Mouse (Mus musculus): ENCODE measurements around the gene Snx9. TPM values are rescaled to one million over a fixed set of nuclear protein-coding genes. Genes with fewer than 3 reads are reported as not detected.

Snx9 gene
- polyA plus RNA-seq, 1 experiment from 2014 or later: 91.4 TPM

DNA sequence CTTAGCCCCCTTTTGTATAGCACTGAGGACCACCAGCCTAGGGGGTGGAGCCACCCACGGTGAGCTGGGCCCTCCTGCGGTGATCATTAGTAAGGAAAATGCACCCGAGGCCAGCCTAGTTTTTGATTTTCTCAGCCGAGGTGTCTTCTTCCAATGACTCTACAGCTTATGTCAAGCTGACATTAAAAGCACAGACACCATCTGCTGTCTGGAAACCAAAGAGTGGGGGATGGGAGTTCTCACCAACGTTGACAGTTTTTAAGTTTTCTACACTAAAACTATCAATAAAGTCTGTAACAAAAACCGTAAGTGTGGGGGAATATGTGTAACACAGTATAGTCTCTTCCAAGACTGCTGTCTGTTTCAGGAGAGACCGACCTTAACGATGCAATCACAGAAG lies 83.1 kb downstream of the Snx9 start:
- Histone ChIP-seq H3K36me3 (ENCODE audit: control insufficient read depth, insufficient read depth) (peaks cover 92% of the 10 kb centered on the region), H3K4me3 (ENCODE audit: low read depth, low read length) (no peak overlapping the region), H3K9ac (ENCODE audit: low read depth, low read length) (no peak overlapping the region), H3K27me3 (replicated peaks; ENCODE audit: control insufficient read depth, insufficient read depth, low read length) (no peaks in the 10 kb centered on the region), H3K4me1 (replicated peaks; ENCODE audit: control insufficient read depth, insufficient read depth, low read length) (no peaks in the 10 kb centered on the region), H3K4me2 (replicated peaks; ENCODE audit: low read depth) (no peak overlapping the region), H3K27ac (ENCODE audit: low read depth, low read length) (no peak overlapping the region), H3K9me3 (ENCODE audit: control insufficient read depth) (no peaks in the 10 kb centered on the region)
- 78% methylated on average over 8 of the region's 8 CpGs for WGBS
- no peak for ATAC-seq
- no peak for TF ChIP-seq CTCF (IDR thresholded peaks at IDR 0.05; ENCODE audit: low read depth)

DNA sequence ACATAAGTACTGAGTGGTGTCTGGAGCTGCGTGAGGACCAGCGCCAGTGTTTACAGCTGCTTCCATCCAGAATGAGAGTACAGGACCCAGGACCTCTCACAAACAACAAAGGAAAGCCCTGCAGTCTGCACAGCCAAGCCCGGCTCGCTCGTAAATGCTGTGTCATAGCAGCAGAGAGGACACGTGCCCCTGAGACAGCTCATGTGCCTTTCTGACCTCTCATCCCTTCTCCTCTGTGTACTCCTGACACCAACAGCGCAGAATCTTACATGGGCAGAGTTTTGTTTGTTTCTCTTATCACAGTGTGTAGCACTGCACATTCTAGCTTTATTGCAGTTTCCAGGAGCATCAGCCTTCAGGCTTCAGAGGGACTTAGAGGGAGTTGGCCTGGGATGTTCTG lies 85.6 kb downstream of the Snx9 start:
- no peaks in the 10 kb centered on the region for H3K9me3 ChIP-seq (ENCODE audit: control insufficient read depth)
- H3K27ac ChIP-seq (ENCODE audit: low read depth, low read length): 0 out of 2 replicates have a peak overlapping the region, but pooled peaks have one; percentile 46
- peak; percentile 83 for ATAC-seq
- no peak for TF ChIP-seq CTCF (IDR thresholded peaks at IDR 0.05; ENCODE audit: low read depth)
- no peak overlapping the region for H3K9ac ChIP-seq (ENCODE audit: low read depth, low read length)
- no peaks in the 10 kb centered on the region for H3K4me1 ChIP-seq (replicated peaks; ENCODE audit: control insufficient read depth, insufficient read depth, low read length)
- H3K27me3 ChIP-seq (replicated peaks; ENCODE audit: control insufficient read depth, insufficient read depth, low read length): no peaks in the 10 kb centered on the region
- 40% methylated on average over 7 of the region's 7 CpGs for WGBS
- no peak overlapping the region for H3K4me2 ChIP-seq (replicated peaks; ENCODE audit: low read depth)
- H3K36me3 ChIP-seq (ENCODE audit: control insufficient read depth, insufficient read depth): peaks cover 87% of the 10 kb centered on the region
- H3K4me3 ChIP-seq (ENCODE audit: low read depth, low read length): no peak overlapping the region

DNA sequence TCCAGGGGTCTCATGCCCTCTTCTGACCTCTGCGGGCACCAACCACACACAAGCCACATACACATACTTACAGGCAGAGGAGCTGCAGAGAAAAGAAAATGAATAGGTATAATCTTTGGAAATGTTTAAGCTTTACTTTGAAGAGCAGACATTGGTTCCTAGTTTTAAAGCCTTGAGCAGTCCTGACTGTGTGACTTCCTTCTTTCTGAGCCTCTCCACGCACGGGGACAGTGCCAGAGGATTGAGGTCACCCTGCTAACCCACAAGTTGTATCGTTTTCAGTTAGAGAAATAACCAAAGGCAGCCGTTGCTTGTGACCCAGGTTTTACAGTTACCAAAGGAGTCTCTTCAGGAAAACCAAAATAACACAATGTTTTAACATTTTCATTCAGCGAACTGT lies 87.9 kb downstream of the Snx9 start:
- no peak for TF ChIP-seq CTCF (IDR thresholded peaks at IDR 0.05; ENCODE audit: low read depth)
- Histone ChIP-seq H3K4me2 (replicated peaks; ENCODE audit: low read depth) (no peak overlapping the region), H3K9me3 (ENCODE audit: control insufficient read depth) (no peaks in the 10 kb centered on the region), H3K27me3 (replicated peaks; ENCODE audit: control insufficient read depth, insufficient read depth, low read length) (no peaks in the 10 kb centered on the region), H3K4me1 (replicated peaks; ENCODE audit: control insufficient read depth, insufficient read depth, low read length) (no peaks in the 10 kb centered on the region), H3K27ac (ENCODE audit: low read depth, low read length) (no peak overlapping the region), H3K9ac (ENCODE audit: low read depth, low read length) (no peak overlapping the region), H3K36me3 (ENCODE audit: control insufficient read depth, insufficient read depth) (peaks cover 69% of the 10 kb centered on the region), H3K4me3 (ENCODE audit: low read depth, low read length) (no peak overlapping the region)
- no peak for ATAC-seq
- 86% methylated on average over 6 of the region's 6 CpGs for WGBS

DNA sequence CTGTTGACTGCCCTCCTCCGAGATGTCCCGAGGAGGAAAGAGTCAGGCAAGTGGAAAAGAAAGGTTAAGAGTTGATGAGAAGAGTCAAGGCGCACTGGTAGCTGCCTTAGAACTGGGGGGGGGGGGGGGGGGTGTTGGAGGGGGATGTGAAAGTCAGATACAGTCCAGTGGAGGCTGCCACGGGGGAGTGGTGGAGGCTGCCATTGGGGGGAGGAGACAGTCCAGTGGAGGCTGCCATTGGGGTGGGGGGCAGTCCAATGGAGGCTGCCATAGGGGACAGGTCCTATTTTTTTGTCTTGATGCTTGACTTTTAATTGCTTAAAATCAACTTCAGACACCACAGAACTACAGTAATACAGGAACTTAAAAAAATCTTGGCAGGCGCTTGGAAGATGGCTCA lies 91.0 kb downstream of the Snx9 start:
- Histone ChIP-seq H3K4me2 (replicated peaks; ENCODE audit: low read depth) (no peak overlapping the region), H3K4me3 (ENCODE audit: low read depth, low read length) (no peak overlapping the region), H3K27ac (ENCODE audit: low read depth, low read length) (no peak overlapping the region), H3K36me3 (ENCODE audit: control insufficient read depth, insufficient read depth) (peaks cover 40% of the 10 kb centered on the region), H3K27me3 (replicated peaks; ENCODE audit: control insufficient read depth, insufficient read depth, low read length) (no peaks in the 10 kb centered on the region), H3K9ac (ENCODE audit: low read depth, low read length) (no peak overlapping the region), H3K9me3 (ENCODE audit: control insufficient read depth) (no peaks in the 10 kb centered on the region), H3K4me1 (replicated peaks; ENCODE audit: control insufficient read depth, insufficient read depth, low read length) (peaks cover 6% of the 10 kb centered on the region; the same call in 1 of the 2 replicates)
- no peak for TF ChIP-seq CTCF (IDR thresholded peaks at IDR 0.05; ENCODE audit: low read depth)
- ATAC-seq: no peak
- 73% methylated on average over 4 of the region's 5 CpGs for WGBS

DNA sequence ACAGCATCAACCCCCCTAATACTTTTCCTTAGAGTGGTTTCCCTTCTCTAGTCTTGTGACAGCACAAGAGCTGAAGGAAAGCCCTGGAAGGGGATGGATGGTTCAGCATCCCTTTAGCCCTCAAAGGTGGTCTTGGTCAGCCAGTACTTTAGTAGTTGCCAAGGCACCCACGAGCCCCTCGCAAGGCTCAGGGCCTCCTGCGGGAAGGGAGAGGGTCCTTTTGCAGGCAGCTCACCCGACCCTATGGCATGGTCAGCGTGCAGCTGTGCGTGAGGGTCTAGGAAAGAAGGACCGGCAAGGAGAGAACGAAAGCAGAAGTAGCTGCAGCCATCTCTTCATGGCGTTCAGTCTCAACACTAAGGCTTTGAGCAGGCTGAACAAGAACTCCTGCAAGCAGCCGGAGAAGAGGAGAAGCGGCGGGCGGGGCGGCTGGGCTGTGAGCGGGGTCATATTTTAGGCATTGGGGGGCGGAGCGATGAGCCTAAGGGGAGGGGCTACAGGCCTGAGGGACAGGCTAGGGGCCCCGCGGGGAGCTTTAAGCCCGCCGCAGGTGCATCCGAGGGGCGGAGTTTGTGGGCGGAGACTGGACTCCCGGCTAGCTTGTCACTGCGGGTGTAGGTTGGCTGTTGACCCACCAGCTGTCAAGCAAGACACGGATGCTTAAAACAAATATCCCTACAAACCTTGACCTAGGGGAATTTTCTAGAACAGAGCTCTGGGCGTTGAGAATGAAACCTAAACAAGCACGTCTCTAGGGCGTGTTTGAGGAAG lies 93.6 kb downstream of the Snx9 start:
- Histone ChIP-seq H3K4me1 (replicated peaks; ENCODE audit: control insufficient read depth, insufficient read depth, low read length) (peaks cover 6% of the 10 kb centered on the region; the same call in 1 of the 2 replicates), H3K27me3 (replicated peaks; ENCODE audit: control insufficient read depth, insufficient read depth, low read length) (no peaks in the 10 kb centered on the region)
- WGBS: 2% methylated on average over 30 of the region's 30 CpGs

DNA sequence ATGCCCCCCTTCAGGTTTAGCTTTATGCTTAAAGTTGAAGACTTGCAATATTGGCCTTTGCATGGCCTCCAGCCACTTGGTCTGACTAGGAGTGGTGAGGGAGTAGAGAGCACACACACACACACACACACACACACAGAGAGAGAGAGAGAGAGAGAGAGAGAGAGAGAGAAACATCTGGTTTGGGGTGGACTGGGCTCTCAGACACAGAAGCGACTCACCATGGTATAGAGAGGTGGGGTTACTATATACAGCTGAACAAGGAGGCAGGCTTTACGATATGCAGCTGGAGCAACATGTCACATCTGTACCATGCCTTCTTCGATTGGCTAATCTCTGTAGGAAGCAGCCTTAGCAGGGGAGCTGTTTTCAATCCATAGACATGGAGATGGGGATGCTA lies 94.6 kb downstream of the Snx9 start:
- Histone ChIP-seq H3K9me3 (ENCODE audit: control insufficient read depth) (no peaks in the 10 kb centered on the region), H3K27me3 (replicated peaks; ENCODE audit: control insufficient read depth, insufficient read depth, low read length) (no peaks in the 10 kb centered on the region), H3K36me3 (ENCODE audit: control insufficient read depth, insufficient read depth) (peaks cover 7% of the 10 kb centered on the region; the same call in 1 of the 2 replicates), H3K4me1 (replicated peaks; ENCODE audit: control insufficient read depth, insufficient read depth, low read length) (peaks cover 6% of the 10 kb centered on the region; the same call in 1 of the 2 replicates), H3K4me2 (replicated peaks; ENCODE audit: low read depth) (peak overlapping the region; percentile 71), H3K4me3 (ENCODE audit: low read depth, low read length) (no peak overlapping the region), H3K9ac (ENCODE audit: low read depth, low read length) (no peak overlapping the region), H3K27ac (ENCODE audit: low read depth, low read length) (peak overlapping the region; percentile 64; the same call in 1 of the 2 replicates)
- 33% methylated on average over 3 of the region's 3 CpGs for WGBS
- TF ChIP-seq CTCF (IDR thresholded peaks at IDR 0.05; ENCODE audit: low read depth): no peak
- ATAC-seq: no peak

More for the DNA sequence above, 93.6 kb downstream of the Snx9 start:
- TF ChIP-seq CTCF (IDR thresholded peaks at IDR 0.05; ENCODE audit: low read depth): no peak
- Histone ChIP-seq H3K36me3 (ENCODE audit: control insufficient read depth, insufficient read depth) (peaks cover 15% of the 10 kb centered on the region), H3K4me2 (replicated peaks; ENCODE audit: low read depth) (peak overlapping the region; percentile 71), H3K9ac (ENCODE audit: low read depth, low read length) (peak overlapping the region; percentile 48), H3K27ac (ENCODE audit: low read depth, low read length) (peak overlapping the region; percentile 64; the same call in 1 of the 2 replicates), H3K4me3 (ENCODE audit: low read depth, low read length) (peak overlapping the region; percentile 42), H3K9me3 (ENCODE audit: control insufficient read depth) (no peaks in the 10 kb centered on the region)
- peak; percentile 83 for ATAC-seq

All from intestine, postnatal 0 days (tissue).